Mouse (Mus musculus): ENCODE results near the gene Cnksr2.

Cnksr2 gene

GRCm38 (mm10) chrX:158043057-158043843 lies at the start of gene Cnksr2:
Gene Cnksr2 (minus strand): TSS chrX:158043294.
- DNase-seq (ENCODE audit: low spot score): peak; percentile 10

DNA sequence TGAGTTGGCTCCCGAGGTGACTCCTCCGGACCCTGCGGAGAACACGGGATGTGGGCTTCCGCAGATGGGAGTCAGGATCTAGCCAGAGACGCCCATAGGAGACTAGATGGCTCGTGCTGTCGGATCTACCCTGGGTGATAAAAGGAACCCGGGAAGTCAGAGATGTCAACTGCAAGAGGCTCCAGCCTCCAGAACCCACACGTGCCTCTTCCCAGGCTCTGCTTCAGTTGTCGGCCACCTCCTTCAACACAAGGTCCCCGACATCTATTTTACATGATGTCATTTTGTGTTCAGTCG lies 698 bp upstream of the Cnksr2 start:
- DNase-seq (ENCODE audit: low spot score): no peak

GRCm38 (mm10) chrX:158042255-158043056 lies 638 bp downstream of the Cnksr2 start:
- peak; percentile 7 for DNase-seq (ENCODE audit: low spot score)

GRCm38 (mm10) chrX:158041703-158042102 lies 1.4 kb downstream of the Cnksr2 start:
- peak; percentile 6 for DNase-seq (ENCODE audit: low spot score)

DNA sequence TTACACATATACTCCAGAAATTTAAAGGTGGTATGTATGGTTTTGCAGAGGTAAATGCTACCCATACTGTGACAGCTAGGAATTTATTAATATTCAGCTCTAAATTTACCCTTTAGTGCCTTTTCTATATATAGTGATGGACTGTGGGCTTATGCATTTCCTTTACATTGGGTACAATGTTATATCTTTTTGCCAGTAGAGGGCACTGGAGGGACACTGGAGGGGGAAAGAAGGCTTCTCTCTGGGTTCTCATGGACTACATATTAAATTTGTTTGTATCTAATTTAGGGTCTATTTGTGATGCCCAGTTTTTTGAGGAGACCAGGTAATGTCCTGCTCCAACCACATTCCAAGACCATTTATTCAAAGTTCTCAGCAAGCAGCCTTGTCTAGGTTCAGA lies 91.4 kb downstream of the Cnksr2 start:
- peak; percentile 18 for DNase-seq (ENCODE audit: low spot score)

DNA sequence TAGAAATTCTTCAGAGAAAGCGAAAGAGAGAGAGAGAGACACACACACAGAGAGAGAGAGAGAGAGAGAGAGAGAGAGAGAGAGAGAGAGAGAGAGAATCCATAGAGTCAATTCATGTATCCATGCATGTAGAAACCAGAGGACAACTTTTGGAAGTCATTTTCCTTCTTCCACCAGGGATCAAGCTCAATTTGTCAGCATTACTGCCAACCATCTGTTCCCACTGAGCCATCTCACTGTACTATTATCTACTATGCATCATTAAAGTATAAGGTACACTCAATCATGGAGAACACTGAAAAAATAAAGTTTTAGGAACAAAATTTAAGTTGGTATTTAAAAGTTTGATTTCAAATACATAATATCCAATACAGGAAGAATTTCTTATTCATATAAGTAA lies 93.8 kb downstream of the Cnksr2 start:
- DNase-seq (ENCODE audit: low spot score): no peak

- DNase-seq (ENCODE audit: low spot score): no peak
Observed at GRCm38 (mm10) chrX:157945121-157945520, 98.0 kb downstream of the Cnksr2 start.

DNA sequence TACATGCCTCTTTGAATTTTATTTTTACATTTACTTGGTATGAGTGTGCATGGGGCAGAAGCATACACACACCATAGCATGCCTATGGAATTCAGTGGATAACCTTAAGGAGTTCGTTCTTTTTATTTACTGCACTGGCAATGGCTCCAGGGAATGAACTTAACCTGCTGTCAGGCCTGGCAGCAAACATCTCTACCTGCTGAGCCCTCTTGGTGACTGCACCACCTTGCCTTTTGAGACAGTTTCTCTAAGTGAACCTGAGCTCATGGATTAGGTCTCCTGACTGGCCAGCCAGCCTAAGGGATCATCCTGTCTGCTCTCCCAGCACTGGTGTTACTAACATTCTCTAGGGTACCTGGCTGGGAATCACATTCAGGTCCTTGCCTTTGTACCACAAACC lies 106.5 kb downstream of the Cnksr2 start:
- DNase-seq (ENCODE audit: low spot score): no peak

DNA sequence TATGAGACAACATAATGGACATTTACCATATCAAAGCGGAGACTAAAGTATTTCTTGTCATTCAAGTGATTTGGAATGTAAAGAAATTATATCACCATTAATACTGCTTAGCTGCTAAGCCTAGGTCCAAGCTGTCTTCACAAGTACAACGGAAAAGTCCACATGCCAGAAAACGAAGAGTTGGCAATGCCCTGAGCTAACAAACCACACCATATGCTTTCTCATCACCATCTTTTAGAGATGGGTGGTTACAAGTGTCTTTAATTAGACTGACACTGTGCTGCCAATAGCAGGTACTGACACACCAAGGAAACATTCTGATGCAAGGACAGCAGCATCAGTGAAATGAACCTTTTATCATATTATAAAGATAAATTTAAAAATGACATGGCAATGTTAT lies 123.0 kb downstream of the Cnksr2 start:
- DNase-seq (ENCODE audit: low spot score): no peak

DNA sequence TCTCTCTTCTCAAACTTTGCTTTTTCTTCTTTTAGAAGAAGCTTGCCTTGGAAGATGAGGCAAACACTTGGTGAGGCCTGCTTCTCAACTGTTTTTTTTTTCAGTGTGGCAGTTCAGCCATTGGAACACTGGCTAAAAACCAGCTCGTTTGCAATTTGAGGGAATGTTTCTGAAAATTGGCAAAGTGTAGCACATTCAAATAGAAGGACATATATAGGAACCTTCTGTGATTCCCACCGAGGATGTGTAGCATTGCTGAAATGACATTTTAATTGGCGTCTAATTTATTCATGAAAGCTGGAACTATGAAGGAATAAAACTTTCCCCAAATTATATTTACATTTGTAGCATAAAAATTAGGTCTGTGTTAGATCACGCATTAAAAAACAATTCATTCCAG lies 213.1 kb downstream of the Cnksr2 start:
- no peak for DNase-seq (ENCODE audit: low spot score)

- DNase-seq (ENCODE audit: low spot score): no peak
Observed at GRCm38 (mm10) chrX:157818921-157819260, 224.2 kb downstream of the Cnksr2 start.

DNA sequence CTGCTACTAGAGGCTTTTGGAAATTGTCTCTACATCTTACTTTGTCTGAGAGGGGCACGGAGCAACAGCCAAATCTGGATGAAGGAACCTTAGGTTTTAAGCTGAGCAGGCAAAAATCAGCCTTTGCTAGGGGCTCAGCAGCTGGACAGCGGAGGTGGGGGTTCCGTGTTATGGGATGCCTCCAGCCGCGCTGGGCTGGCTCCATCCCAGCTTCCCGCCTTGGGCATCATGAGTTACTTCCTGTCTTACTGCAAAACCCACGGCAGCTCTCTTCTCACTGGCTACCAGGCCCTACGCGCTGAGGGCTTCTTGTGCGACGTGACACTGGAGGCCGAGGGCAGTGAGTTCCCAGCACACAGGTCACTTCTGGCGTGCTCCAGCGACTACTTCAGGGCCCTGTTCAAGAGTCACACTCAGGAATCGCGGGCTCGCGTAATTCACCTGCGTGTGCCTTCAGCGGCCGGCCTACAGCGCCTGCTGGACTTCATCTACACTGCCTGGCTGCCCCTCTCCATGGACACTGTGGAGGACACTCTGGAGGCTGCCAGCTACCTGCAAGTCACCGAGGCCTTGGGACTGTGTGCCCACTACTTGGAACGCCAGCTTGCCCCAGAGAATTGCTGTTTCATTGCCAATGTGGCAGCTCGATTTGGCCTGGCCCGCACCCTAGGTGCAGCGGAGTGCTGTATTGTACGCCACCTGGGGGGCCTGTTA lies 224.7 kb downstream of the Cnksr2 start, which contains the start of gene Klhl34:
Gene Klhl34, plus strand, starts transcription at position 229 of the 714 bp plus-strand sequence.
- DNase-seq (ENCODE audit: low spot score): no peak

- no peak for DNase-seq (ENCODE audit: low spot score)
Observed at GRCm38 (mm10) chrX:157817571-157818206, 225.4 kb downstream of the Cnksr2 start.

- DNase-seq (ENCODE audit: low spot score): no peak
Observed at GRCm38 (mm10) chrX:157809721-157810120, 233.4 kb downstream of the Cnksr2 start.

DNA sequence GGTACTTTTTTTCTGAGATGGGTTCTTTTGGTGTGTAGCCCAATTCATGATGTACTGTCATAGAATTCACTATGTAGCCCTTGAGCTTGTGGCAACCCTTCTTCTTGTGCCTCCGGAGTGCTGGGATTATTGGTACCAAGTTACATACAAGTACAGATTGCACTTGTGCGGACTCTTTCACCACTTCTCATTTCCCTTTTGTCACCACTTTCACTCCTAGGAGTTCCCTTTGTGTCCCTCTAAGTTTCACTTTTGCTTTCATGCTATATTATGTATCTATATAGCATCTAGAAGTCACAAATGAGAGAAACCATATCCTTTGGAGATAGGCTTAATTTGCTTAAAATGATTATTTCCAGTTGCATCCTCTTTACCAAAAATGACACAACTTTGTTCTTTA lies 241.4 kb downstream of the Cnksr2 start:
- no peak for DNase-seq (ENCODE audit: low spot score)
